Mouse (Mus musculus) neural tube, embryonic 13.5 days (tissue): ENCODE data around the gene Zfp449. TPM values are rescaled to one million over a fixed set of nuclear protein-coding genes. Genes with fewer than 3 reads are reported as not detected.

Source experiments
- ATAC-seq: fragments of 200-750 bp; cut with Nextera tagmentation; 2 replicates; pipeline ENCODE4 v1.8.0; 2017; ENCODE audit warnings: low read depth, mild to moderate bottlenecking, moderate TSS enrichment, moderate library complexity
- H3K27ac ChIP-seq: fragments of 300-500 bp; sonication (generic); replicated peaks from 2 replicates; pipeline ENCODE4 v1.5.1; 2015; ENCODE audit warnings: moderate library complexity, mild to moderate bottlenecking, inconsistent platforms
- H3K27me3 ChIP-seq: fragments of 300-500 bp; sonication (generic); 2 replicates; pipeline ENCODE4 v1.6.1; 2015; ENCODE audit warnings: mild to moderate bottlenecking, inconsistent platforms
- H3K36me3 ChIP-seq: fragments of 300-500 bp; sonication (generic); 2 replicates; pipeline ENCODE4 v1.6.1; 2015; ENCODE audit warnings: mild to moderate bottlenecking, inconsistent platforms
- H3K4me1 ChIP-seq: fragments of 300-500 bp; sonication (generic); replicated peaks from 2 replicates; pipeline ENCODE4 v1.6.1; 2015; ENCODE audit warnings: inconsistent platforms
- H3K4me2 ChIP-seq: fragments of 300-500 bp; sonication (generic); 2 replicates; pipeline ENCODE4 v1.6.1; 2015; ENCODE audit warnings: inconsistent platforms, mild to moderate bottlenecking, moderate library complexity
- H3K4me3 ChIP-seq: fragments of 300-500 bp; sonication (generic); 2 replicates; pipeline ENCODE4 v1.5.1; 2015; ENCODE audit warnings: mild to moderate bottlenecking, inconsistent platforms
- H3K9ac ChIP-seq: fragments of 300-500 bp; sonication (generic); 2 replicates; pipeline ENCODE4 v1.6.1; 2015; ENCODE audit warnings: moderate library complexity, mild to moderate bottlenecking, inconsistent platforms
- H3K9me3 ChIP-seq: fragments of 300-500 bp; sonication (generic); 2 replicates; pipeline ENCODE4 v1.6.1; 2016; ENCODE audit warnings: inconsistent platforms
- WGBS: fragments of 180-500 bp; shearing (Covaris S2); methylation state at CpG from one replicate; pipeline ENCODE4 v1.1.7; 2015; 5-methylcytosine and 5-hydroxymethylcytosine counted together
- polyA plus RNA-seq: library from polyadenylated mRNA; unstranded; fragments of >200 nt; fragmentation: Nextera tagmentation; extraction: Ambion mirVana; gene quantifications from 2 replicates; pipeline ENCODE4 v1.2.1, GENCODE M21; 2015

Zfp449 gene
- polyA plus RNA-seq, 1 experiment from 2014 or later = 4.7 TPM

GRCm38 (mm10) chrX:56404646-56405045 is 58.4 kb downstream of the Zfp449 start:
- H3K4me2 ChIP-seq = no peak overlapping the region
- no peak overlapping the region for H3K27ac ChIP-seq
- no peak for ATAC-seq
- no peak overlapping the region for H3K4me3 ChIP-seq
- 36% methylated on average over 2 of the region's 2 CpGs for whole genome bisulfite sequencing
- no peaks in the 10 kb centered on the region for H3K9me3 ChIP-seq
- H3K4me1 ChIP-seq = no peaks in the 10 kb centered on the region
- H3K36me3 ChIP-seq = no peaks in the 10 kb centered on the region
- no peak overlapping the region for H3K9ac ChIP-seq
- H3K27me3 ChIP-seq = no peaks in the 10 kb centered on the region

- Histone ChIP-seq H3K4me3 (no peak overlapping the region), H3K4me2 (no peak overlapping the region), H3K36me3 (no peaks in the 10 kb centered on the region), H3K27ac (no peak overlapping the region), H3K4me1 (no peaks in the 10 kb centered on the region), H3K27me3 (no peaks in the 10 kb centered on the region), H3K9me3 (no peaks in the 10 kb centered on the region), H3K9ac (no peak overlapping the region)
- WGBS = 77% methylated on average over 1 of the region's 1 CpGs
- no peak for ATAC-seq
Measured at GRCm38 (mm10) chrX:56405482-56405881, 59.3 kb downstream of the Zfp449 start.

GRCm38 (mm10) chrX:56406128-56406527 is 59.9 kb downstream of the Zfp449 start:
- 73% methylated on average over 5 of the region's 5 CpGs for WGBS
- no peak overlapping the region for H3K27ac ChIP-seq

More at GRCm38 (mm10) chrX:56406128-56406527, 59.9 kb downstream of the Zfp449 start:
- H3K27me3 ChIP-seq = no peaks in the 10 kb centered on the region
- no peaks in the 10 kb centered on the region for H3K4me1 ChIP-seq
- no peak overlapping the region for H3K4me2 ChIP-seq
- H3K36me3 ChIP-seq = no peaks in the 10 kb centered on the region
- H3K4me3 ChIP-seq = no peak overlapping the region
- ATAC-seq = no peak
- H3K9me3 ChIP-seq = no peaks in the 10 kb centered on the region
- no peak overlapping the region for H3K9ac ChIP-seq

Other genes starting within 250 kb of the Zfp449 start
- 0.69 TPM in 1 of 2 replicates, not detected in the other for gene 3830403N18Rik, start 209.8 kb upstream of the Zfp449 start, polyA plus RNA-seq
- not detected in 2 replicates for gene Gm773, start 133.5 kb upstream of the Zfp449 start, polyA plus RNA-seq
- gene Smim10l2a, start 28.2 kb downstream of the Zfp449 start, polyA plus RNA-seq = 19.2 and 20.1 TPM in 2 replicates
- gene Gm2174, start 101.6 kb downstream of the Zfp449 start, polyA plus RNA-seq = 1.8 TPM in 1 of 2 replicates, not detected in the other
- gene Ints6l, start 108.5 kb downstream of the Zfp449 start, polyA plus RNA-seq = 19.3 and 19.6 TPM in 2 replicates
- not detected in 2 replicates for gene Gm10477, start 178.3 kb downstream of the Zfp449 start, polyA plus RNA-seq
- gene Gm648, start 203.2 kb downstream of the Zfp449 start, polyA plus RNA-seq = not detected in 2 replicates